ENCODE assay signal across 17 mouse cellular contexts in the genomic region with DNA sequence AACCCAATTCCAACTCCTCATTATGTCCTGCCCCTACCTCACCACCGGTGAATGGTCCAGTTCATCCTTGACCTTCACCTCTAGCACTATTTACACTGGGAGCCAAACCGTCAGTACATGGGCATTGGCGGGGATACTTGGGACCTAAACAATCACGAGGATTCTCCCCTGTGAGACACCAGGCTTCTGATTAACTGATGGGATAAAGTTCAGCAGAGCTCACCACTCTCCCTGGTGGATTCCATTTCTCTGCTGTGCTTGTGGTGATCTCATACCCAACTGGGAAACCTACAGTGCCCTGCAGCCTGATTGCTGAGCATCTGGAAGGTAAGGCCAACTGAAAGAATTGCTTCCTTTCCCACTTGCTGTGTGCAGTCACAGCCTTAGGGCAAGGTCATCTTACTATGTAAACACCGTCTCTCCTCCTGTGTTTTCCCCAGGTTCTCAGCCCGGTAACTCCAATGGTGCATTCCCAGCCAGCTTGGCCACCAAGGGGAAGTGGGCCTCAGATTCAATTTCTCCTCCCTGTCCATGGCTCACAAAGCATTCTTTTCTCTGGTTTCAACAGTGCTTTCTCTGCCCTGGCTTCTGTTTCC.
DNase-seq lines count a peak whose midpoint lies in the region; ATAC-seq and TF ChIP-seq lines count a peak whose summit lies in the region.
"Had no signal": no experiment of that assay in that cellular context is flagged by ENCODE, and none has a peak within 500 bp of the region (broad histone marks: within the 10 kb centered on the region; RNA-seq: fewer than 3 reads in every experiment).

No protein-coding gene starts in this region.

- no peak for TF ChIP-seq POLR2A in kidney, adult 2 months (IDR thresholded peaks at IDR 0.05; ENCODE audit: low read depth, low read length)

- H3K4me3 ChIP-seq in kidney, adult 2 months (ENCODE audit: insufficient read depth, low read depth, low read length) = no peak overlapping the region
- H3K4me3 ChIP-seq in kidney, embryonic 16.5 days (ENCODE audit: low read length) = no peak overlapping the region
- H3K4me3 ChIP-seq in midbrain, embryonic 15.5 days = no peak overlapping the region
- H3K4me3 ChIP-seq: embryonic facial prominence, embryonic 12.5 days; forebrain, embryonic 15.5 days; heart, embryonic 13.5 days had no signal

- no peak overlapping the region for H3K4me2 ChIP-seq in kidney, embryonic 16.5 days (replicated peaks; ENCODE audit: low read depth, low read length)
- H3K4me2 ChIP-seq in midbrain, embryonic 15.5 days = no peak overlapping the region
- H3K4me2 ChIP-seq: embryonic facial prominence, embryonic 12.5 days; forebrain, embryonic 15.5 days; heart, embryonic 13.5 days had no signal

- no peaks in the 10 kb centered on the region for H3K36me3 ChIP-seq in kidney, adult 2 months (ENCODE audit: control insufficient read depth, insufficient read depth, low read length)
- H3K36me3 ChIP-seq in kidney, embryonic 16.5 days (ENCODE audit: insufficient read depth, low read length) = no peaks in the 10 kb centered on the region
- H3K36me3 ChIP-seq in midbrain, embryonic 15.5 days (replicated peaks) = no peaks in the 10 kb centered on the region
- H3K36me3 ChIP-seq: embryonic facial prominence, embryonic 12.5 days; forebrain, embryonic 15.5 days; heart, embryonic 13.5 days had no signal

- peaks cover 7% of the 10 kb centered on the region for H3K4me1 ChIP-seq in kidney, adult 2 months (ENCODE audit: control insufficient read depth, insufficient read depth, low read length)
- H3K4me1 ChIP-seq in kidney, embryonic 16.5 days (ENCODE audit: insufficient read depth, low read length) = no peaks in the 10 kb centered on the region
- no peaks in the 10 kb centered on the region for H3K4me1 ChIP-seq in midbrain, embryonic 15.5 days
- H3K4me1 ChIP-seq: forebrain, embryonic 15.5 days; heart, embryonic 13.5 days had no signal

- 31% methylated on average over 6 of the region's 6 CpGs for WGBS in kidney, adult 2 months
- 35% methylated on average over 6 of the region's 6 CpGs for WGBS in kidney, embryonic 16.5 days
- 81% methylated on average over 6 of the region's 6 CpGs for WGBS in midbrain, embryonic 15.5 days

- no peaks in the 10 kb centered on the region for H3K27me3 ChIP-seq in kidney, adult 2 months (replicated peaks; ENCODE audit: control insufficient read depth, insufficient read depth, low read length)
- no peaks in the 10 kb centered on the region for H3K27me3 ChIP-seq in kidney, embryonic 16.5 days (ENCODE audit: insufficient read depth, low read length)
- H3K27me3 ChIP-seq in midbrain, embryonic 15.5 days (replicated peaks) = no peaks in the 10 kb centered on the region
- H3K27me3 ChIP-seq: embryonic facial prominence, embryonic 12.5 days; forebrain, embryonic 15.5 days; heart, embryonic 13.5 days had no signal

- H3K9ac ChIP-seq in kidney, embryonic 16.5 days (replicated peaks; ENCODE audit: low read length) = no peak overlapping the region
- no peak overlapping the region for H3K9ac ChIP-seq in midbrain, embryonic 15.5 days
- H3K9ac ChIP-seq: embryonic facial prominence, embryonic 12.5 days; forebrain, embryonic 15.5 days; heart, embryonic 13.5 days had no signal

- no peak for TF ChIP-seq CTCF in kidney, adult 2 months (conservative IDR thresholded peaks at IDR 0.05; ENCODE audit: insufficient read depth, insufficient read length, low read depth, low read length)

- peak; percentile 67; the same call in 1 of the 2 replicates for ATAC-seq in kidney, embryonic 16.5 days (ENCODE audit: low FRiP score, low TSS enrichment)
- ATAC-seq in midbrain, embryonic 15.5 days (replicated peaks) = no peak
- ATAC-seq: forebrain, embryonic 15.5 days had no signal

- H3K9me3 ChIP-seq in kidney, embryonic 16.5 days (ENCODE audit: low read length) = no peaks in the 10 kb centered on the region
- no peaks in the 10 kb centered on the region for H3K9me3 ChIP-seq in midbrain, embryonic 15.5 days
- H3K9me3 ChIP-seq: embryonic facial prominence, embryonic 12.5 days; forebrain, embryonic 15.5 days; heart, embryonic 13.5 days had no signal

- H3K27ac ChIP-seq in kidney, adult 2 months (ENCODE audit: insufficient read depth, low read depth, low read length) = no peak overlapping the region; the same call in 1 of the 2 replicates
- no peak overlapping the region for H3K27ac ChIP-seq in kidney, embryonic 16.5 days (ENCODE audit: low read length)
- H3K27ac ChIP-seq in midbrain, embryonic 15.5 days = no peak overlapping the region
- H3K27ac ChIP-seq: embryonic facial prominence, embryonic 12.5 days; forebrain, embryonic 15.5 days; heart, embryonic 13.5 days had no signal

- DNase-seq in kidney, adult 2 months = peak; percentile 56
- DNase-seq in kidney, adult 8-10 months = peak; percentile 34 to 57
- peak; percentile 25 to 51 for DNase-seq in kidney, postnatal 36 days
- no peak for DNase-seq in thymus, postnatal 0 days (ENCODE audit: low spot score)
- DNase-seq in cerebellum, postnatal 10 days = no peak
- DNase-seq: adrenal gland, adult 2 months; adrenal gland, postnatal 36 days; cerebellum, adult 2 months; cerebellum, postnatal 25 days; gastrocnemius, postnatal 36 days; heart, adult 11 months; heart, postnatal 36 days had no signal

Comparison
In these comparisons a context has a peak if more than half of its experiments do, and no peak if none do; other contexts are left out.
1. DNase-seq: peak in kidney, adult 2 months (single experiment), kidney, adult 8-10 months (2 of 2) and kidney, postnatal 36 days (2 of 2); none in thymus, postnatal 0 days (single experiment) and cerebellum, postnatal 10 days (0 of 2).